ENCODE assay signal across 10 mouse cellular contexts in the genomic region with DNA sequence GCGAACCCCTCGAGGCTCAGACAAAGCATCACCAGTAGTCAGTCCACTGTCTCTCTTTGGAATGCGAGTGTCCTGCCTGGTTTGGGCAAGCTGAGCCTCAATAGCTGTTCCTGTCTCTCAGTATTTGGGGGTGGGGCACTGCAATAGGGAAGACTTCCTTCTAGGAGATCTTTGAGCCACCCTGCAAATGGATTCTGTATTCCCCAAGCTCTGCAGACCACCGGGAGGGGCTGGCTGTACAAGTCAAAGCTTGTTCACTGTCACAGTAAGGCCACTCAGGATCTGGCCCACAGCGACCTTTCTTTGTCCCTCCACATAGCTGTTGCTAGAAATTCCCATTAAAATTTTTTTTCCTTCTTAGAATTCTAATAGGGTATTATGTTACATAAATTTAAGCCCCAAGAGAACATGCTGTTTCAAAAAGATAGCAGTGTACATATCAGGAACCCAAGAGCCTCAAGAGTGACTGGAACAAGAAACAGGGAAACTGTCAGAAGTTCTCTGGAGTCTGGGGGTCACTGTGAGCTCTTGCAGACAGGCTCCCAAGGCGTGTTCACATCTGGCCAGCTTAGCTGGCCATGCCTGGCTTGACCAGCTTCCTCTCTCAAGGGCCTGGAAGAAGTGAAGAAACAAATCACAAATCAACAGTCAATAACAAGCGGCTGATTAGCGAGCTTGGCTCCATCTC. TPM values are rescaled to one million over a fixed set of nuclear protein-coding genes. Genes with fewer than 3 reads are reported as not detected.
DNase-seq lines count a peak whose midpoint lies in the region; ATAC-seq lines count a peak whose summit lies in the region.
"Had no signal": no experiment of that assay in that cellular context is flagged by ENCODE, and none has a peak within 500 bp of the region (broad histone marks: within the 10 kb centered on the region; RNA-seq: fewer than 3 reads in every experiment).

No protein-coding gene starts in this region.

- H3K4me2 ChIP-seq in lung, embryonic 15.5 days = 0 out of 2 replicates have a peak overlapping the region, but pooled peaks have one; percentile 27
- 0 out of 2 replicates have a peak overlapping the region, but pooled peaks have one; percentile 16 for H3K4me2 ChIP-seq in heart, embryonic 15.5 days
- H3K4me2 ChIP-seq in stomach, embryonic 14.5 days (replicated peaks; ENCODE audit: low read depth, low read length) = no peak overlapping the region
- H3K4me2 ChIP-seq in forebrain, embryonic 14.5 days (ENCODE audit: low read length) = no peak overlapping the region

- DNase-seq in heart, adult 9 months (ENCODE audit: low spot score in 2 of 2) = peak; percentile 40 to 59
- no peak for DNase-seq in heart, postnatal 10 days
- DNase-seq in lung, postnatal 14 days = no peak
- no peak for DNase-seq in adipocyte (ENCODE audit: low spot score)
- no peak for DNase-seq in forebrain, embryonic 14.5 days (ENCODE audit: low spot score)
- DNase-seq: adrenal gland, adult 2 months; cerebellum, adult 18-20 months had no signal

- 42% methylated on average over 8 of the region's 8 CpGs for WGBS in lung, embryonic 15.5 days
- 36% methylated on average over 8 of the region's 8 CpGs for WGBS in heart, embryonic 15.5 days
- 59% methylated on average over 8 of the region's 8 CpGs for WGBS in stomach, embryonic 14.5 days
- 82% methylated on average over 8 of the region's 8 CpGs for WGBS in forebrain, embryonic 14.5 days

- no peaks in the 10 kb centered on the region for H3K36me3 ChIP-seq in lung, embryonic 15.5 days
- no peaks in the 10 kb centered on the region for H3K36me3 ChIP-seq in heart, embryonic 15.5 days
- no peaks in the 10 kb centered on the region for H3K36me3 ChIP-seq in stomach, embryonic 14.5 days (ENCODE audit: control insufficient read depth, insufficient read depth, low read length)
- H3K36me3 ChIP-seq in forebrain, embryonic 14.5 days (ENCODE audit: control insufficient read depth, insufficient read depth, low read length) = no peaks in the 10 kb centered on the region

- no peaks in the 10 kb centered on the region for H3K9me3 ChIP-seq in lung, embryonic 15.5 days
- no peaks in the 10 kb centered on the region for H3K9me3 ChIP-seq in heart, embryonic 15.5 days (replicated peaks)
- no peaks in the 10 kb centered on the region for H3K9me3 ChIP-seq in stomach, embryonic 14.5 days (ENCODE audit: control insufficient read depth, low read depth, low read length)
- H3K9me3 ChIP-seq in forebrain, embryonic 14.5 days (replicated peaks; ENCODE audit: control insufficient read depth, low read length) = no peaks in the 10 kb centered on the region

- H3K27ac ChIP-seq in lung, embryonic 15.5 days = peak overlapping the region; percentile 98
- H3K27ac ChIP-seq in heart, embryonic 15.5 days = peak overlapping the region; percentile 92
- H3K27ac ChIP-seq in stomach, embryonic 14.5 days (ENCODE audit: low read length) = peak overlapping the region; percentile 90; the same call in 1 of the 2 replicates
- no peak overlapping the region for H3K27ac ChIP-seq in forebrain, embryonic 14.5 days (ENCODE audit: low read depth, low read length)

- peaks cover 65% of the 10 kb centered on the region for H3K4me1 ChIP-seq in lung, embryonic 15.5 days
- peaks cover 62% of the 10 kb centered on the region for H3K4me1 ChIP-seq in heart, embryonic 15.5 days (replicated peaks)
- peaks cover 46% of the 10 kb centered on the region for H3K4me1 ChIP-seq in stomach, embryonic 14.5 days (ENCODE audit: control insufficient read depth, insufficient read depth, low read length)
- no peaks in the 10 kb centered on the region for H3K4me1 ChIP-seq in forebrain, embryonic 14.5 days (ENCODE audit: control insufficient read depth, insufficient read depth, low read length)

- no peaks in the 10 kb centered on the region for H3K27me3 ChIP-seq in lung, embryonic 15.5 days
- no peaks in the 10 kb centered on the region for H3K27me3 ChIP-seq in heart, embryonic 15.5 days
- no peaks in the 10 kb centered on the region for H3K27me3 ChIP-seq in stomach, embryonic 14.5 days (ENCODE audit: control insufficient read depth, insufficient read depth, low read length)
- H3K27me3 ChIP-seq in forebrain, embryonic 14.5 days (replicated peaks; ENCODE audit: control insufficient read depth, insufficient read depth, low read length) = no peaks in the 10 kb centered on the region

- ATAC-seq in lung, embryonic 15.5 days (ENCODE audit: borderline replicate concordance, extremely low read depth, low FRiP score, low TSS enrichment) = no peak
- ATAC-seq in heart, embryonic 15.5 days (replicated peaks; ENCODE audit: insufficient number of reproducible peaks, insufficient read depth, low FRiP score, low read depth) = no peak
- no peak for ATAC-seq in stomach, embryonic 14.5 days (ENCODE audit: insufficient number of reproducible peaks, insufficient read depth, low FRiP score, low read depth)
- ATAC-seq in forebrain, embryonic 14.5 days = no peak

- H3K9ac ChIP-seq in lung, embryonic 15.5 days = no peak overlapping the region
- H3K9ac ChIP-seq in heart, embryonic 15.5 days = no peak overlapping the region
- no peak overlapping the region for H3K9ac ChIP-seq in stomach, embryonic 14.5 days (replicated peaks; ENCODE audit: low read depth, low read length)
- H3K9ac ChIP-seq in forebrain, embryonic 14.5 days (ENCODE audit: low read length) = no peak overlapping the region

- H3K4me3 ChIP-seq in lung, embryonic 15.5 days = no peak overlapping the region
- no peak overlapping the region for H3K4me3 ChIP-seq in heart, embryonic 15.5 days
- H3K4me3 ChIP-seq in stomach, embryonic 14.5 days (ENCODE audit: low read depth, low read length) = no peak overlapping the region
- no peak overlapping the region for H3K4me3 ChIP-seq in forebrain, embryonic 14.5 days (ENCODE audit: low read depth, low read length)

- intact Hi-C loops in heart, postnatal 10 days (cut with DNase I) = loop anchor here (2.0 kb wide), 1 partner anchor 32 kb away; no protein-coding TSS in a partner anchor

RNA-seq across cellular contexts. Expression of a gene that starts 25.5 kb away (rescaled TPM):
- 10 to 100 TPM; 90.0 to 93.5 TPM for total RNA-seq in heart, postnatal 10 days (2021)
- polyA plus RNA-seq in lung, embryonic 15.5 days (2015; fragmentation: Nextera tagmentation; extraction: Ambion mirVana) = 20.0 and 20.9 TPM in 2 replicates
- 21.0 and 22.4 TPM in 2 replicates for polyA plus RNA-seq in heart, embryonic 15.5 days (2015; fragmentation: Nextera tagmentation; extraction: Ambion mirVana)
- polyA plus RNA-seq in stomach, embryonic 14.5 days (2014; fragmentation: Nextera tagmentation; extraction: Ambion mirVana) = 25.5 and 25.8 TPM in 2 replicates
- polyA plus RNA-seq in forebrain, embryonic 14.5 days (2014; fragmentation: Nextera tagmentation; extraction: Ambion mirVana) = 12.1 and 13.8 TPM in 2 replicates

RNA-seq across cellular contexts. Expression of a gene that starts 58.5 kb away (rescaled TPM):
- 10 to 100 TPM; 52.7 to 58.7 TPM for total RNA-seq in heart, postnatal 10 days (2021)
- polyA plus RNA-seq in lung, embryonic 15.5 days (2015; fragmentation: Nextera tagmentation; extraction: Ambion mirVana) = 38.4 and 38.9 TPM in 2 replicates
- 40.5 and 43.8 TPM in 2 replicates for polyA plus RNA-seq in heart, embryonic 15.5 days (2015; fragmentation: Nextera tagmentation; extraction: Ambion mirVana)
- polyA plus RNA-seq in stomach, embryonic 14.5 days (2014; fragmentation: Nextera tagmentation; extraction: Ambion mirVana) = 48.4 and 49.1 TPM in 2 replicates
- polyA plus RNA-seq in forebrain, embryonic 14.5 days (2014; fragmentation: Nextera tagmentation; extraction: Ambion mirVana) = 33.9 and 36.4 TPM in 2 replicates

Comparison
In these comparisons a context has a peak if more than half of its experiments do, and no peak if none do; other contexts are left out.
1. DNase-seq: peak in heart, adult 9 months (2 of 2); none in heart, postnatal 10 days (0 of 2), lung, postnatal 14 days (single experiment), adipocyte (single experiment) and forebrain, embryonic 14.5 days (single experiment).
2. H3K4me2 ChIP-seq: peak in lung, embryonic 15.5 days (single experiment) and heart, embryonic 15.5 days (single experiment); none in stomach, embryonic 14.5 days (single experiment) and forebrain, embryonic 14.5 days (single experiment).